Mouse (Mus musculus) stomach, postnatal 0 days (tissue): ENCODE results near the gene Tmem151b. TPM values are rescaled to one million over a fixed set of nuclear protein-coding genes. Genes with fewer than 3 reads are reported as not detected.
A peak's percentile ranks its signal among the peaks of the same experiment; 100 is the strongest.

ENCODE experiments used
- ATAC-seq: fragments of 200-750 bp; cut with Nextera tagmentation; 2 replicates; pipeline ENCODE4 v1.8.0; 2017; ENCODE audit not compliant: low FRiP score, low TSS enrichment
- DNase-seq: peaks from one replicate; pipeline ENCODE4 v3.0.0-alpha.2; 2016; ENCODE audit warnings: low spot score
- H3K27ac ChIP-seq: fragments of 300-500 bp; sonication (generic); replicated peaks from 2 replicates; pipeline ENCODE4 v1.5.1; 2014; ENCODE audit warnings: mild to moderate bottlenecking, control low read depth
- H3K27me3 ChIP-seq: fragments of 300-500 bp; sonication (generic); 2 replicates; pipeline ENCODE4 v1.6.1; 2014; ENCODE audit warnings: low read length; ENCODE audit not compliant: control insufficient read depth, insufficient read depth
- H3K36me3 ChIP-seq: fragments of 300-500 bp; sonication (generic); 2 replicates; pipeline ENCODE4 v1.6.1; 2014; ENCODE audit warnings: low read length, mixed read lengths; ENCODE audit not compliant: control insufficient read depth, insufficient read depth
- H3K4me1 ChIP-seq: fragments of 300-500 bp; sonication (generic); replicated peaks from 2 replicates; pipeline ENCODE4 v1.6.1; 2014; ENCODE audit warnings: antibody characterized with exemption; ENCODE audit not compliant: control insufficient read depth, insufficient read depth
- H3K4me2 ChIP-seq: fragments of 300-500 bp; sonication (generic); replicated peaks from 2 replicates; pipeline ENCODE4 v1.6.1; 2014; ENCODE audit warnings: low read depth, mild to moderate bottlenecking, control low read depth, moderate library complexity
- H3K4me3 ChIP-seq: fragments of 300-500 bp; sonication (generic); 2 replicates; pipeline ENCODE4 v1.5.1; 2014; ENCODE audit warnings: low read depth, low read length, control low read depth
- H3K9ac ChIP-seq: fragments of 300-500 bp; sonication (generic); 2 replicates; pipeline ENCODE4 v1.6.1; 2014; ENCODE audit warnings: mild to moderate bottlenecking, low read length, control low read depth, mixed read lengths
- H3K9me3 ChIP-seq: fragments of 300-500 bp; sonication (generic); 2 replicates; pipeline ENCODE4 v1.6.1; 2016; ENCODE audit warnings: low read length; ENCODE audit not compliant: control insufficient read depth
- CTCF ChIP-seq: IDR thresholded peaks from 2 replicates; pipeline ENCODE4 v1.5.1; 2016; ENCODE audit warnings: antibody characterized with exemption, low read depth, mild to moderate bottlenecking, moderate library complexity
- EP300 ChIP-seq: optimal IDR thresholded peaks from 2 replicates; pipeline ENCODE3; 2016; ENCODE audit warnings: antibody characterized with exemption
- WGBS: fragments of 180-500 bp; shearing (Covaris S2); extraction: QIAGEN DNeasy Blood & Tissue Kit; methylation state at CpG from one replicate; pipeline ENCODE4 v1.1.7; 2014; 5-methylcytosine and 5-hydroxymethylcytosine counted together
- polyA plus RNA-seq: library from polyadenylated mRNA; unstranded; fragments of >200 nt; fragmentation: Nextera tagmentation; extraction: Ambion mirVana; gene quantifications from 2 replicates; pipeline ENCODE4 v1.2.1, GENCODE M21; 2015

The Tmem151b gene
- polyA plus RNA-seq, 1 experiment from 2014 or later = 0.41 TPM

DNA sequence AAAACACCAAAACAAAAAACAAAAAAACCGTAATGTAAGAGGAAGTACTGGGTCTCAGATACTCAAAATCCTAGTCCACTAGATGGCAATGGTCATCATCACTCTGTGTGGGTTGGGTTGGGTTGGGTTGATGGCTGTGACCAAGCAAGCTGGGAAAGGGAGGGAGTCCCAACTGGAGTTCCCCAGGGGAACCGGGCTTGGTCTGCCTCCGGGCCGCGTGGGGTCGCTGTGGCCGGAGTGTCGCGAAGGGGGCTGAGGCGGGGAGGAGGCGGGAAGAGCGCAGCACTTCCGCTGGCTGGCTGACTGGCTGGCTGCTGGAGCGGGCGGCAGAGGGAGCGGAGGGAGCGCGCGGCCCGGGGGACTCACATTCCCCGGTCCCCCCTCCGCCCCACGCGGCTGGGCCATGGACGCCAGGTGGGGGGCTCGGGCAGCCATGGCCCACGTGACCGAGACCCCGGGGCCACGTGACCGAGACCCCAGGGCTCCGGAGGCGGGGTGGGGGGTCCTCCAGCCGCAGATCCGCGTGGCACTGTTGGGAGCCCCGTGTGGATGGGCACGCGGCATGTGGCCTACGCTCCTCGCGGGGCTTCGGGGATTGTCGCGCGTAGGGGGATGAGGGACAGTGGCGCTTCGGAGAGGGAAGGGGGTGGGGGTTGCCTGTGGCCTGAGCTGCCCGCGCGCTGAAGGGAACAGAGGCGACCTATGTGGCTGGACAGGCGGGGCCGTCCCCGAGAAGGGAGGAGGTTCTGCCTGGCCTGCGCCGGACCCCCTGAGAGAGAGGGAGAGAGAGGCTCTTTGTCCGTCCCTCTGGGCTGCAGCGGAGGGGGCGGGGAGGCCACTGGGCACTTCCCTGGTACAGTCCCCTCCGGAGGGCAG is 14.4 kb upstream of the Tmem151b start, which contains the start of gene Slc35b2:
Gene Slc35b2, plus strand, starts transcription at position 220 of the 876 bp plus-strand sequence.
- Histone ChIP-seq H3K36me3 (peaks cover 17% of the 10 kb centered on the region), H3K4me2 (peak within 1 kb of the TSS; percentile 97), H3K4me1 (no peaks in the 10 kb centered on the region), H3K9ac (peak within 1 kb of the TSS; percentile 90), H3K9me3 (no peaks in the 10 kb centered on the region), H3K27ac (peak within 1 kb of the TSS; percentile 85), H3K4me3 (peak within 1 kb of the TSS; percentile 82), H3K27me3 (no peaks in the 10 kb centered on the region)
- TF ChIP-seq EP300 (no peak), CTCF (peak; percentile 94)
- WGBS = under 1% methylated on average over 55 of the region's 61 CpGs
- peak; percentile 96 for DNase-seq
- ATAC-seq = peak; percentile 90

DNA sequence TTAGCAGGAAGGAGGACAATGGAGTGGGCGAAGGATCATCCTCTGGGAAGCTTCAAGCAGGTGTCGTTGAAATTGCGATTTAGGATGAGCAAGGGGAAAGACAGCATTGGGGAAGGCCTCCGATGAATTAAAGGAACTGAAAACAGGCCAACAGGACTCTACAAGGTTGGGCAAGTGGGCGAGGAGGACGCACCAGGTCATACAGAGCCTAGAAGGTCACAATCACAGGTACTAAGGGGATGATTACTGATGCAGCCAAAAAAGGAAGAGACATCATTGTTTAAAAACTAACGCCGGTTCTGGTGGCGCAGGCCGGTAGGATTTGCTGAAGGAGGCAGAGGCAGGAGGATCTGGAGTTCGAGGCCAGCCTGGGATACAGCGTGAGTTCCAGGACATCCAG is 13.7 kb upstream of the Tmem151b start:
- TF ChIP-seq EP300 (no peak), CTCF (no peak)
- H3K4me1 ChIP-seq = no peaks in the 10 kb centered on the region
- WGBS = 75% methylated on average over 12 of the region's 12 CpGs
- no peaks in the 10 kb centered on the region for H3K9me3 ChIP-seq
- H3K4me3 ChIP-seq = no peak overlapping the region
- no peak overlapping the region for H3K27ac ChIP-seq
- no peak for ATAC-seq
- DNase-seq = no peak
- H3K9ac ChIP-seq = no peak overlapping the region
- no peaks in the 10 kb centered on the region for H3K27me3 ChIP-seq
- peaks cover 11% of the 10 kb centered on the region for H3K36me3 ChIP-seq
- no peak overlapping the region for H3K4me2 ChIP-seq

DNA sequence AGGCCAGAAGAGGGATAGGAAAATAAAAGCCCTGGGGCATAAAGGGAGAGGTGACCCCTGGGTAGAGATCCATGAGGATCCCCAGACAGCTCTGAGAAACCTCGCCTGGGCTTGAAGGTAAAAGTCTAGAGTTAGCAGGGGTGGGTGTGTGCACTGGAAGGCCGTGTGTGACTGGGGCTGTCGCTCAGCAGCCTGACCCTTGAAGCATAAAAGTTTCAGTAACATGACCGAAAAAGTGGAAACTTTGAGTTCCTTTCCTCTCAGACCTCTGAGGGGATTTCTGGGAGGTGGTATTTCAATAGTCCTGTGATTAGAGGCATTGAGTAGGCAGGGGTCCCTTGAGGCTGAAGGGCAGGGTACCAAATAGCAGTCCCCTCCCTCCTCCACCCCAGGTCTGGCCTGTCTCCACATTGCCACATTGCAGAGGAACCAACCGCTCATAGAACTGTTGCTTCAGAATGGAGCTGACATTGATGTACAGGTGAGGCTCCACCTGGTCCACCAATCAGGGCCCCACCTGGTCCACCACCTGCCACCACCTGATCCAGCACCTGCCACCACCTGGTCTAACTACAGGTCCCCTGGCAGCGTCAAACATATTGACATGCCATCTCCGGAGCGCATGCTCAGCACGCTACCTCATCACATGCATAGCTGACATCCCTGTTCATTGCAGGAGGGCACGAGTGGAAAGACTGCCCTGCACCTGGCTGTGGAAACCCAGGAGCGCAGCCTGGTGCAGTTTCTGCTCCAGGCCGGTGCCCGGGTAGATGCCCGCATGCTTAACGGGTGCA is 10.5 kb upstream of the Tmem151b start:
- Histone ChIP-seq H3K4me2 (no peak overlapping the region), H3K4me3 (no peak overlapping the region), H3K9ac (no peak overlapping the region), H3K9me3 (no peaks in the 10 kb centered on the region), H3K4me1 (peaks cover 3% of the 10 kb centered on the region; the same call in 1 of the 2 replicates), H3K36me3 (no peaks in the 10 kb centered on the region), H3K27me3 (no peaks in the 10 kb centered on the region), H3K27ac (no peak overlapping the region)
- ATAC-seq (no peak), DNase-seq (no peak)
- WGBS = 80% methylated on average over 15 of the region's 15 CpGs
- TF ChIP-seq CTCF (no peak), EP300 (no peak)

DNA sequence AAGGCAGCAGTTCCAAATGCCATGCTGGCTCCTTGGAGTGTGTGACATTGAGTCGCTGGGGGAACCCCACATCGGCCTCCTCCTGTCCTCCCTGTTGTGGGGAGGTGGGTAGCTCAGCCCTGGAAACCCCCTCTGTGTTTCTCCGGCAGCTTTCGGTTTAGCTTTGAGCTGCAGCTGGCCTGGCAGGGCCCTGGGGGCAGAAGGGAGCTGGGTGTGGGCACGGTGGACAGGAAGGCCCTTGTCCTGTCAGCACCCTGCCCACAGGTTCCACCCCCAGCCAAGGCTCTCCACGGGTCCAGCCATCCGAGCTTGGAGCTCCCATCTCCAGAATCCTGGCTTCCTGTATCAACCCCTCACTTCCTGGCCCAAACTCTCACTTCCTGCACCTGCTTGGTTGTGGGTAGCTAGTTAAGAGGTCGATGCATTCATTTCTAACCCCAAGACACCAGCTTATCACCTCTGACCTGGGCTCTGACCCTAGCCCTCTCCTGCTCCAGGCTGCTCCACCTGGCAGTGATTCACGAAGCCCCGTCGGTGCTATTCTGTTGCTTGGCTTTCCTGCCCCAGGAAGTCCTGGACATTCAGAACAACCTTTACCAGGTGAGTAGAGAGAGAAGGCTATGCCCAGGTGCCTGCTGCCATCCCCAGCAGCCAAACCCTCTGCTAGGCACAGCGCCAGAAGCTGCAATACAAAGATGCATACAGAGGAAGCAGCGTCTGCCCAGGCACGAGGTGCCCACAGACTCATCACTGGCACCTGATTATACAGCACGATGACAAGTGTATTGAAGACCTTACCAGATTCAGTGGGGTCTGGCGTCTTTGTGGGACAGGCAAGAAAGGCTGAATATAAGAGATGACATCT is 8.8 kb upstream of the Tmem151b start:
- Histone ChIP-seq H3K27ac (no peak overlapping the region), H3K36me3 (no peaks in the 10 kb centered on the region), H3K4me2 (no peak overlapping the region), H3K9ac (no peak overlapping the region), H3K9me3 (no peaks in the 10 kb centered on the region), H3K27me3 (no peaks in the 10 kb centered on the region), H3K4me1 (peaks cover 3% of the 10 kb centered on the region; the same call in 1 of the 2 replicates), H3K4me3 (no peak overlapping the region)
- ATAC-seq (no peak), DNase-seq (no peak)
- TF ChIP-seq EP300 = no peak
- TF ChIP-seq CTCF = no peak
- WGBS = 74% methylated on average over 16 of the region's 16 CpGs

DNA sequence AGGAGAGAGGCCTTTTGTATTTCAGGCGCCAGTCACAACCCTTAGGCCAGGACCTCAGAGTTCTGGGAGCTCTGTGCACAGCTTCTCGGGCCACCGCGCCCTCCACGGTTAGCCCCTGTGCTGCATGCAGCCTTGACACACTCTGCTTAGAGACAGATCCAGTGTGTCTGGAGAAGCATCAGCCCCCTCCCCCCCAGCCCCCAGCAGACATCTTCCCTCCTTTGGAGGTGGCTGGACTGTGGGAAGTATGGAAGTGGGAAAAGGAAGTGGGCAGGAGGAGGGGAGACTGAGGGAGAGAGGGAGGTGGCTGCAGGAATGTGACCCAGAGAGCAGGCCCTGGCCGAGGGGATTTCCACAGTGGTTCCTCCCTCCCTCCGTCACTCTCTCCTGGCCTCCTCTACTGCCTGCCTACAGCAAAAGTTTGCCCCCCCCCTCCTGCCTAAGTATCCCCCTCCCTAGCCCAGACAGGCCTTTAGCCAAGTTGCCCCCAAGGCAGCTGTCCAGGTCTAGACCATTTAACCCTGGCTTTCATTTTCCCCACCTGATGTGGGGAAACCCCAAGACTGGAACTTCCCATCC is 7.9 kb upstream of the Tmem151b start:
- Histone ChIP-seq H3K4me3 (no peak overlapping the region), H3K27me3 (no peaks in the 10 kb centered on the region), H3K9me3 (no peaks in the 10 kb centered on the region), H3K27ac (no peak overlapping the region), H3K4me1 (peaks cover 3% of the 10 kb centered on the region; the same call in 1 of the 2 replicates), H3K9ac (no peak overlapping the region), H3K36me3 (no peaks in the 10 kb centered on the region), H3K4me2 (no peak overlapping the region)
- 63% methylated on average over 7 of the region's 7 CpGs for WGBS
- ATAC-seq (no peak), DNase-seq (no peak)
- no peak for TF ChIP-seq EP300
- no peak for TF ChIP-seq CTCF
